Mouse (Mus musculus): ENCODE data around the gene Ddx19a. TPM values are rescaled to one million over a fixed set of nuclear protein-coding genes. Genes with fewer than 3 reads are reported as not detected.
A peak's percentile ranks its signal among the peaks of the same experiment; 100 is the strongest.
"Not testable (repeated sequence)": the region's sequence is repeated elsewhere in the genome, so short reads cannot be mapped to it uniquely, and the experiment has no call there.

Gene Ddx19a
- total RNA-seq, 2 experiments from 2014 or later: 30.9 to 34.4 TPM

GRCm38 (mm10) chr8:110981304-110981703, 16.3 kb downstream of the Ddx19a start:
- intact Hi-C loops (cut with DNase I): loop anchor here (10.0 kb wide), 2 partner anchors 63 to 117 kb away; no protein-coding TSS in a partner anchor
- no peak for DNase-seq (ENCODE audit: extremely low spot score in 1 of 2, low spot score in 2 of 2)

GRCm38 (mm10) chr8:110977987-110978386, 19.6 kb downstream of the Ddx19a start:
- intact Hi-C loops (cut with DNase I); DNase-seq (ENCODE audit: extremely low spot score in 1 of 2, low spot score in 2 of 2): not testable (repeated sequence)

DNA sequence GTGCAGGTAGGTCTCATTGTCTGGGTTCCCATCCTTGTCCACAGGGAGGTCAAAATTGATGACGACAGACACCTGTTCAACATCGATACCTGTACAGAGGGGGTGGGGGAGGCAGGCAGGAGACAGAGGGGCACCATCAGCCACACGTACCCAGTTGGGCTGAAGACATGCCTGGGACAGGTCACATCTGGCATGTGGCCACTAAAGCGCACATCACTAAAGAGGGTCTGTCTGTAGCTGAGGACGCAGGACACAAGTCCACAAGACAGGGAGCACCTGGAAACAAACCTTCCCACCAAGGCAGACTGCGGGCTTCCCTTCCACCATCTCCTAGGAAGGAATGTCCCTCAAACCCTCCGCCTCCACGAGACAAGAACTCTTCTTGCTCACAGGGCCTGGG, 21.1 kb downstream of the Ddx19a start:
- intact Hi-C loops (cut with DNase I); DNase-seq (ENCODE audit: extremely low spot score in 1 of 2, low spot score in 2 of 2): not testable (repeated sequence)

DNA sequence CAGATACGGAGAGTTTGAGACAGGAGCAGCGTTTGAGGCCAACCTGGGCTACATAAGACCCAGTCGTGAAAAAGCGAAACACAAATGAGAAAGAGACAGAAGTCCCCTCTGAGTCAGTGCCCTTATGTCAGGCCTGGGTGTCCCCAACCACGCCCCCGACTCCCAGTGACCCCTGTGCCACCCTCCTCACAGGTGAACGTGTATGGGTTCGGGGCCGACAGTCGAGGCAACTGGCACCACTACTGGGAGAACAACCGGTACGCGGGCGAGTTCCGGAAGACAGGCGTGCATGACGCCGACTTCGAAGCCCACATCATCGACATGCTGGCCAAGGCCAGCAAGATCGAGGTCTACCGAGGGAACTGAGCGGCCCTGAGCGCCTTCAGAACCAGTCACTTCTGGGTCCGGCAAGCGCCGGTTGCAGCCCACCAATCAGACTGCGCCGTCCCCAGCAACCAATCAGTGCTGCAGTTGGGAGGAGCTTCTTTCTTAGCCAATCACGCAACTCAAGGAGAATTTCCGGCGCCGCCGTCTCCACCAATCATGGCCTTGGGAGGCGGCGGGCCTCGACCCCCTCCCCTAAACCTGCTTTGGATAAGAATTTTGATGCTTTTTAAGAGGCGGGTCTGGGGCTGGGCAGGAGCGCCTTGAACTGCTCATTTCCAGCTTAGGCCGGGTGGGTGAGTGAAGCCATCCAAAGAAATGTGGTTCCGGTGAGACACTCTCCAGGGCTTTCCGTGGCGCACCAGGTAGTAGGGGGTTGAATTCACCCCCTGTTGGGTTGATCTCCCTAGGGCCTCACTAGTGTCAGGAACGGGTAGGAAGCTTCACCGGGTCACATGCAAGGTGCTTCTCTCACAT, 27.5 kb downstream of the Ddx19a start:
- peak; percentile 93 for DNase-seq (ENCODE audit: extremely low spot score in 1 of 2, low spot score in 2 of 2)

DNA sequence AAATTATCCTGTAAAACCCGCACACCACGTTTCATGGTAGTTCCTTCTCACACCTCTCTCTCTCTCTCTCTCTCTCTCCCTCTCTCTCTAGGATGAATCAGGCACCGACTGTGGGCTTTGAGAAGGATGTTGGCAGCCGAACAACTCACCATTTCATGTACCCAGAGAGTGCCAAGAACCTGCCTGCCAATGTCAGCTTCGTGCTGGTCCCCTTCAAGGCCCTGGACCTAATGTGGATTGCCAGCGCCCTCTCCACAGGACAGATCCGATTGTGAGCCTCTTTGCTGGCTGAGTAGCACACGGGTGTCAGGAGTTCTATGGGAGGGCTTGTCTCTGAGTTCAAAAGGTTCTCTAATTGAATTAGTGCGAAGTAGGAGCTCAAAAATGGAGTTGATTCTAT, 30.3 kb downstream of the Ddx19a start:
- intact Hi-C loops (cut with DNase I): no loop called here

More for the DNA sequence above, 27.5 kb downstream of the Ddx19a start:
- intact Hi-C loops (cut with DNase I): loop anchor here (2.0 kb wide), 1 partner anchor 51 kb away; the partner anchor contains the start of gene St3gal2

GRCm38 (mm10) chr8:110966586-110966985, 31.0 kb downstream of the Ddx19a start:
- intact Hi-C loops (cut with DNase I): no loop called here
- DNase-seq (ENCODE audit: extremely low spot score in 1 of 2, low spot score in 2 of 2): peak in 1 of 2 experiments; percentile 66

More for the DNA sequence above, 30.3 kb downstream of the Ddx19a start:
- DNase-seq (ENCODE audit: extremely low spot score in 1 of 2, low spot score in 2 of 2): peak in 1 of 2 experiments; percentile 34

- intact Hi-C loops (cut with DNase I): no loop called here
- peak in 1 of 2 experiments; percentile 78 for DNase-seq (ENCODE audit: extremely low spot score in 1 of 2, low spot score in 2 of 2)
These were observed 32.0 kb downstream of the Ddx19a start for GRCm38 (mm10) chr8:110965594-110965993.

DNA sequence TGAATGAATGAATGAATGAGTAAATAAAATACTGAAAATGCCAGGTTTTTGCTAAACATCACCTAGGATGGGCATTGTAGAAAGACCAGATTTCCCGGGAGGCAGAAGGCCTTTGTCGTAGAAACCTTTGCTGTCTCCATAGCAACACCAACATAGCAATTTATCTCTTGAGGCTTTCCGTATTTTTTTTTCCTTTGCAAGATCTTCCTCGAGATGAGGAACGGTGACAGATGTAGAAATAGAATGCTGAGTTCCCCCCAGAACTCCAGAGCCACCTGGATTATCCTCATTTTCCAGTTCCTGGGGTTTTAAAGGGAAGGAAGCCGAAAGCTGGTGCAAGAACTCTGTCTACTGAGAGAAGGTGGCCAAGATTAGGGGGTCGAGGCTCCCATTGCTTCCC, 32.9 kb downstream of the Ddx19a start:
- no peak for DNase-seq (ENCODE audit: extremely low spot score in 1 of 2, low spot score in 2 of 2)
- intact Hi-C loops (cut with DNase I): no loop called here

- DNase-seq (ENCODE audit: extremely low spot score in 1 of 2, low spot score in 2 of 2): no peak
- intact Hi-C loops (cut with DNase I): no loop called here
These were observed 34.5 kb downstream of the Ddx19a start for GRCm38 (mm10) chr8:110963051-110963450.

- intact Hi-C loops (cut with DNase I): no loop called here
These were observed 37.7 kb downstream of the Ddx19a start for GRCm38 (mm10) chr8:110959906-110960305.

GRCm38 (mm10) chr8:110959071-110959780, 38.4 kb downstream of the Ddx19a start:
- intact Hi-C loops (cut with DNase I): no loop called here

More at GRCm38 (mm10) chr8:110959906-110960305, 37.7 kb downstream of the Ddx19a start:
- no peak for DNase-seq (ENCODE audit: extremely low spot score in 1 of 2, low spot score in 2 of 2)

DNA sequence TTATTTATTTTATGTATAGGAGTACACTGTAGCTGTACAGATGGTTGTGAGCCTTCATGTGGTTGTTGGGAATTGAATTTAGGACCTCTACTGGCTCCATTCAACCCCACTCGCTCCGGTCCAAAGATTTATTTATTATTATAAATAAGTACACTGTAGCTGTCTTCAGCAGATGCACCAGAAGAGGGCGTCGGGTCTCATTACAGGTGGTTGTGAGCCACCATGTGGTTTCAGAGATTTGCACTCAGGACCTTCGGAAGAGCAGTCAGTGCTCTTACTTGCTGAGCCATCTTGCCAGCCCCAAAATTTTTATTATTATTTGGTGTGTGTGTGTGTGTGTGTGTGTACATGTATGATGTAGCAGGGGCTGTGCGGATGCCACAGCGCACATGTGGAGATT, 39.0 kb downstream of the Ddx19a start:
- DNase-seq (ENCODE audit: extremely low spot score in 1 of 2, low spot score in 2 of 2); intact Hi-C loops (cut with DNase I): not testable (repeated sequence)

More at GRCm38 (mm10) chr8:110959071-110959780, 38.4 kb downstream of the Ddx19a start:
- no peak for DNase-seq (ENCODE audit: extremely low spot score in 1 of 2, low spot score in 2 of 2)

- no peak for DNase-seq (ENCODE audit: extremely low spot score in 1 of 2, low spot score in 2 of 2)
- intact Hi-C loops (cut with DNase I): no loop called here
These were observed 39.5 kb downstream of the Ddx19a start for GRCm38 (mm10) chr8:110958135-110958534.

GRCm38 (mm10) chr8:110957471-110957870, 40.1 kb downstream of the Ddx19a start:
- intact Hi-C loops (cut with DNase I): no loop called here
- no peak for DNase-seq (ENCODE audit: extremely low spot score in 1 of 2, low spot score in 2 of 2)

DNA sequence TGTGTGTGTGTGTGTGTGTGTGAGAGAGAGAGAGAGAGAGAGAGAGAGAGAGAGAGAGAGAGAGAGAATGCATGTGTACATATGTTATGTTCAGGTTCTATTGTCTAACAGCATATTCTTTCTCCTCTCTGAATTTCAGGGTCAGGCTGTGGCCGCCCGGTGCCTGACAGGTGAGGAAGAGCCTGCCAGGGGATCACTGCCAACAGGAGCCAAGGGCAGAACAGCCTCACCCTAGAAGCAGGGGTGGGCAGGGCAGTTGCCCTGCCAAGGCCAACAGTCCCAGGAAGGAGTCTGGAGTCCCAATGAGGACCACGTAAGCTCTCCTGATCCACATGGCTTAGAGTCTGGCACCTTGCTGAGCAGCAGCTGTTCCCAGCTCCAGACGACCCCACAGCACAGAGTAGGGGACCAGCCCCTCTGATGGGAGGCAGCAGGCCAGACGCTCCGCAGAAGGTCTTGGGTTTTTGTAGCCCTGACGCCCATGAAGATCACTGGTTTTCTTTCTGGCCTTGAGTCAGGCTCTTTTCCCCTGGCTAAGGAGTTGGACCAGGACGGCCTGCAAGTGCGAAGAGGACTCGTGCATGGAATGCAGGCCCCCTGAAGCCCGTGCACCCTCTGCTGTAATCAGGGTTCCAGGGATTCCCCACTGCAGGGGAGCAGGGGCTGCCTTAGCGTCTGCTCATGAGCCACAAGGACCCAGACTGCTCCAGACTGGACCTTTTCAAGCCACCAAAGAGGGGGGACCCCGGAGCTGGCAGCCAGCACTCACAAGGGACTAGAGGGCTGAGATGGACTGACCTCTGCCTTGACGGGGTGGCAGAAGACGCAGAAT, 40.8 kb downstream of the Ddx19a start:
- intact Hi-C loops (cut with DNase I): no loop called here
- no peak for DNase-seq (ENCODE audit: extremely low spot score in 1 of 2, low spot score in 2 of 2)

DNA sequence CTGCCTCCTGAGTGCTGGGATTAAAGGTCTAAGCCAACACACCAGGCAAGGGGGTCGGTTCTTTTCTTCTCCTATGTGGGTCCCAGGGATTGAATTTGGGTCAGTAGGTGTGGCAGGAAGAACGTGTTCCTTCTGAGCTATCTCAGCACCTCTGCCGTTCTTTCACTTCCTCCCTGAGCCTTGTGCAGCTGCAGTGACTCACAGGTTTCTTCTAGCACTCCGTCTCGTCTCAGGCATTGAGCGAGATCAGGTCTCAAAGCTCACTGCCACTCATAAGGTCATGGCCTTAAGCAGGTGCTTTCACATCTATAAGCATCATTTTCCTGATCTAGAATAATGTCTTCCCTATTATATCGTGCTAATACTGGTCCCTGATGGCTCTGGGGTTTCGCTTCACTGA, 42.8 kb downstream of the Ddx19a start:
- intact Hi-C loops (cut with DNase I): no loop called here
- no peak for DNase-seq (ENCODE audit: extremely low spot score in 1 of 2, low spot score in 2 of 2)

GRCm38 (mm10) chr8:110950065-110950484, 47.5 kb downstream of the Ddx19a start:
- intact Hi-C loops (cut with DNase I): no loop called here
- DNase-seq (ENCODE audit: extremely low spot score in 1 of 2, low spot score in 2 of 2): peak in 1 of 2 experiments; percentile 67

DNA sequence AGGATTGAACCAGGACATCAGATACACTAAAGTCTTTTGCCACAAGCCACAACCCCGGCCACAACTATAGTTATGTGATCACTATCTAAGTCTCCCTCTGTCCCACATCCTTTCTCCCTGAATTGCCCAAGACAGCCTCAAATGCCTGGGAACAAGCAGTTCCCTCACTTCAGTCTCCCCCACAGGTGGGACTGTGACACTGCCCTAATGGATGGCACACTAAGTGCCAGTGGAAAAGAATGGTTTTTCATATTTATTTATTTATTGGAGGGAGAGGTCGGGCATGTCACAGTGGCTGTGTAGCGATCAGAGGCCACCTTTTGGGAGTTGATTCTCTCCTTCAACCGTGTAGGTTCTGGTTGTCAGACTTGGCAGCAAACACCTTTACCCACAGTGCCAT, 51.9 kb downstream of the Ddx19a start:
- intact Hi-C loops (cut with DNase I): no loop called here
- no peak for DNase-seq (ENCODE audit: extremely low spot score in 1 of 2, low spot score in 2 of 2)

Data from left cerebral cortex, postnatal 10 days (tissue).